Mouse (Mus musculus): Measurements from ENCODE around the gene Top2a. TPM values are rescaled to one million over a fixed set of nuclear protein-coding genes. Genes with fewer than 3 reads are reported as not detected.

The Top2a gene
- total RNA-seq, 4 experiments from 2014 or later: 3.1 to 8.3 (median 6.1) TPM

DNA sequence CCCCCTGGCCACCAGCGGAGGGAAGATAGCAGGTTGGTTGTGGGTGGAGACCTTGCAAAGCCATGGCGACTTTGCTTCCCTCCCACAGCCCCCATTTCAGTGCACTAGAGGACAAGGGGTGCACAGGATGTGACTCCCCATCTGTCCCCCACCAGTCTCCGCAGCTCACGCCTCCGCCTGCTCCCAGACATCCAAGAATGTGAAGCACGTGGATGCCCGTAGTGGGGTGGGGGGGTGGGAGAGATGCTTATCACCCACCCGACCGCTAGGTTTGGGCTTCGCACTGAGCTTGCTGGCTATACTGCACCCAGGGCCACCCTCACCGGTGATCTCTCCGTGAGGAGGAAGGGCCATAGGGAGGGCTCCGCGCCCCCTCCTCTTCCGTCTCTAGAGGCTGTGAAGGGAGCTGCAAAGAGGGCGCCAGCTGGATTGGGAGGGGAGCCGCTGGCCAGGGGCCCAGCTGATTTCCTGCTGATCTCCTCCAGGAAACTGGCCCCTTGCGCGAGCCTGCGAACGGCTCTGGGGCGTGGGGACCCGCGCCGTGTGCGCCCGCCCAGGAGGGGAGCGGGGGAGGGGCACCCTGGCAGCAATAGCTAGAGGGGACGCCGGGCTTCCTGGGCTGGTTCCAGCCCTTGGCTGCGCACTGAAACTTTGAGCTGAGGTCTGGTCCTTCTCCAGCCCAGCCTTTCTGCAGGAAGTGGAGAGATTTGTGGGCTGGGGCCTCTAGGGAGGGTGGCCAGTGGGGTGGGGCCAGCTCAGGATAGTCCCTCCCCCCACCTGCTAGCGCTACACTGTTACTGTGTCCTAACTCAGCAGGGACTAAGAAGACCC, 60.6 kb downstream of the Top2a start:
- peak; percentile 82 for DNase-seq

DNA sequence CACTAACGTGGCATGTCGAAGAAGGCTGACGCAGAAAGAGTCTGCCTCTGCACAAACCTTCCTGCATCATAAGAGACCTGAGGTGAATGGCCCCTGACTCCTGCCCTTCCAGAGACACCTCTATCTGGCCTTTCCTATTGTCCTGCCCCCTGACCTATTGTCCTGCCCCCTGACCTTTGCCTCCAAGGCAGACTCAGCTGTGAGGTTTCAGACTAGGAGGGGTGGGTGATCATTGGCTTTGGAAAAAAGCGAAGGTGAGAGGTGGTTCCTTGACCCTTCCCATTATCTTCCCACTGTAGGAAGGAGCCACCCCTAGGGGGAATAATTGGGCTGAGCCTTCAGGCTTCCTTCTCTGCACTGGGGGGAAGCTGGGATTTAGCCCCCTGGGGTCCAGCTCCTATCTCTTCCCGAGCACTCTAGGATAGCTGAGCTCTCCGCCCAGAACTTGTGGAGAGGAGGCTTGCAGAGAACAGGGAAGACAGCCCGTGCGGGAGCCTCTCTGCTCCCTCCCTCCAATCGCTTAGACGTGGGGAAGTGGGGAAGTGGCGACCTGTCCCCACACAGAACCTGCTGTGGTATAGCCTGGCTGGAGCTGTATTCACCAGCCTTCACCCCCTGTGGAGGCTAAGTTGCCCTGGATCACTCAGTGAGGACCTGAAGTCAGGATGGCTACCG, 61.4 kb downstream of the Top2a start:
- no peak for DNase-seq

DNA sequence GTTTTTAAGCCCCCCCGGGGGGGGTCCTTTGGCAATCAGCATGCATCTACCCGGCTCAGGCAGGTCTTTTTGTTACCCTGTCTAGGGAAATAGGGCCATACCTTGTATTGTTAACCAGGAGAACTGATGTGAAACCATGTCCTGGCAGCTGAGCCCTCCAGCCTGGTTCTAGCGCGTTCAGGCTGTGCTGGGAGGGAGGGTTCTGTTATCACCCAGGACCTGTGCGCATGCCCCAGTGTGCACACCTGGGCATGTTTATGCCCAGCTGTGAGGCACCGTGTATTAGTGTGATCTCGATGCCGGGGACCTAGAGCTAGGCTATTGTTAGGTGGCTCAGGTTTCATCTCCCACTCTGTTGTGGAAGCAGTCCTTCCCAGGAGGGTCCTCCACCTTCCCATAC, 62.2 kb downstream of the Top2a start:
- DNase-seq: no peak

DNA sequence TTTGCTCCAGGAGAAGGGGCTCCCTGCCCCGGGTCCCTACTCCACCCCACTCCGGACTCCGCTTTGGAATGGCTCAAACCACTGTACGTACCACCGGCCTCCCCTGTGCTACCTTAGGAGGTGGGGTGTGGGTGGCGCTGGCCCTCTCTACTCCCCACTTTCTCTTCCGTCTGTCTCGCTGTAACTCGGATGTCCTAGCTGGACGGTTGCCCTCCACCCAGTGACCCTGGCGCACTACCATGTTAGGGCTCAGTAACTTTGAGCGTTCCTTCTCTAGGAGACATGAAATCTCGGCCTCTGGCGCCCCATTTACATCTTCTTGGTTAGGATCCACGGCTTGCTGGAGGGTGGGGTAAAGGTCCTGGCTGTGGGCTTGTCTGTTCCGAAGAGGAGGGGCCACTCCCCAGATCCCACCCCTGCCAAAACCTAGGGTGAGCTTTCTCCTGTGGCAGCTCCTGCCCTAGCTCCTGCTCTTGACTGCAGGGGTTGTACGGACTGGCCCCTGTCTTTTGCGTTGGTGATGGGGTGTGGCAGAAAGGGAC, 62.9 kb downstream of the Top2a start:
- DNase-seq: peak; percentile 51

DNA sequence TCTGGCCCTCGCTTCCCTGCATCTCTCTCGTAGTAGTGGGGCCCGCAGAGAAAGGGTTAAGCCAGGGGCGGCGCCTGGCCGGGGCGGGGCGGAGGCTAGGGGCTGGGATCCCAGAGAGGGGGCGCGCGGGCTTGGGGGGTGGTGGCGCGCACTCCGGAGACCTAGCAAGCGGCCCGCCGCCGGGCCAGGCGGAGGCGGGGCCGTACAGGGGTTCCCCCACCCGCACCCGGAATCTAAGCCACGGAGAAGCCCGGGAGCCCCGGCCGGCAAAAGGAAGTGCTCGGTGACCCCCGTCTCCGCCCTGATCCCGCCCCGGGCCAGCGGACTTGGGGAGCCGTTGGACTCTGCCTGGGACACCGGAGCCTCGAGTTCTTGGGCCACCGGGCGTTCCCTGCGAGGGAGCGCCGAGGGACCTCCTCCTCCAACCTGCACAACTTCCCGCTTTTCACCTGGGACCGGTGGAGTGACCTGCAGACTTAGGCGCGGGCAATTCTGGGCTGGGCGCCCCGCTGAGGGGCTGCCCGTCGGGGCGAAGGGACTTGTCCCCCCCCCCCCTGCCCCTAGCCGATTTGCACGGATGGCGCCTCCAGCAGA, 63.6 kb downstream of the Top2a start:
- peak; percentile 71 for DNase-seq

DNA sequence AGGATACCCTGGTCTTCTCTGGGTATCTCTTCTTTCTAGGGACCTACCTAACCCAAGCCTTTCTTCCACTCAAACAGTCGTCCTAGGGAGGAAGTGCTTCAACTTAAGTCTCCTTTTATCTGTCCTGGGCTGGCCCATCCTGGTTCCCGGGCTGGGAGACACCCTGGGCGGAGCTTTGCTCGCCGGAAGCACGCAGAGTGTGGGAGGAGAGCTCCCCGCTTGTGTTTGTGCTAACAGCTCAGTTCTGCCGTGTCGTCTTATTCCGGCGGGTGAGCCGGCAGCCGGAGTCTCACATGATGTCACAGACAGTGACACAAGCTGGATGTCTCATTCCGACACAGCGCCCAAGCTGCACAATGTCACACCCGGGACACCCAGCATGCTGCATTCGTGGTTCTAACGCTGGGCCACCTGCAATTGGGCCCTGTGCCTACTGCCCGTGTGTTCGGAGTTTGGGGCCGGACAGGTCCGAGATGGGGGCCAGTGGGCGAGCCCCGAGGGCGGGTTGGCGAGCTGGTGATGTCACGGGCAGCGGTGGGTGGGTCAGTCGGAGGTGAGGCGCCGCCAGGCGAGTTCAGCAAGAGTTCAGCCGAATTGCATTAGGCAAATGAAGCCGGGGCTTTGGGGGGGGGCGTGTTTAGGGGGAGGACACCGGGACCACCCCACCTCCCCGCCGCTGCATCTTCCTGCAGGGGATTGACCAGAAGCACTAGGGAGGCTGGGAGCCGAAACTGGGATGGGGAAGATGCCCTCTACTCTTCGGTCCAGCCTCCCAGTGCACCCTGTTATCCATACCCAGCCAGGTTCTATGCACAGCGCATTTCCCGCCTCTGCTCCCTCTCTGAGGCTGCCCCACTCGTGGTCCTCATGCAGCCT, 64.3 kb downstream of the Top2a start:
- DNase-seq: peak; percentile 87

DNA sequence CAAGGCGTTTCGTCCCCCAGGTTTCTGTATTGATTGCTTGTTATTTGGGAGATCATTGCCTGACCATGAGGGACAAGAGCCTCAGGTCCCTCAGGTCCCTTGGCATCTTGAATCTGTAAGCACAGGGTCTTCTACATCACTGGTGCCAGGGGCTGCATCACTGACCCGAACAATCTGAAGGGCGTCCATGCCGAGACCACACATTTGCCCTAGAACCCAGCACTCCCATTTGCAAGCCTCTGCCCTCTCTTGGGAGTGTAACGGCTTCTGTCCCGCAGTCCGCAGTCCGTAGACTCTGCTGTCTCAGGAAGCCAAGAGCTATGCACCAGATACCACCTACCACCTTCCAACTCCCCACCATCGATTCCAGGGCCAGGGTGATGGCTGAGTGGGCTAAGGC, 67.6 kb downstream of the Top2a start:
- peak; percentile 20 for DNase-seq

DNA sequence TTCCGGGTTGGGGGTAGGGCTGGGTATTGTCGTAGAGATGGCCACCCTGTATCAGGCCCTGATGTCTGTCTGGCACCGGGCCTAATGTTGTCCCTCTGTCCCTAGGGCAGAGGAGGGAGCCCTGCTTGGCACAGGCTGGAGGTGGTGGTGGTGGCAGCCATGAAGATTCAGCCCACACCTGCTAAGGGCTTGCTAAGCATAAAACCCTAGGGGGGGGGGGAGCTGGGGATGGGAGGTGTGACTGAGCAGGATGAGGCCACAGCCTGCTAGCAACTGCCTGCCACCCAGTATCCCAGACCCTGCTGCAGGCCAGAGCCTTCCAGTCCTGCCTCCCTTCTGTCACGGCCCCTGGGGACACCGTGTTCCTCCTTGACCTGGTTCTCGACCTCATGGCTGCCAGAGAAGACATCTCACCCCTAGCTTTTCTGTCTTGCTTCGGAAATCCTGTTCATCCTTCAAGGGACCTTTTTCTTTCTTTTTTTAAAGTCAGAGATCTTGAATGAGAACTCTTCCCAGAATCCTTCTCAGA, 68.2 kb downstream of the Top2a start:
- DNase-seq: peak; percentile 39

DNA sequence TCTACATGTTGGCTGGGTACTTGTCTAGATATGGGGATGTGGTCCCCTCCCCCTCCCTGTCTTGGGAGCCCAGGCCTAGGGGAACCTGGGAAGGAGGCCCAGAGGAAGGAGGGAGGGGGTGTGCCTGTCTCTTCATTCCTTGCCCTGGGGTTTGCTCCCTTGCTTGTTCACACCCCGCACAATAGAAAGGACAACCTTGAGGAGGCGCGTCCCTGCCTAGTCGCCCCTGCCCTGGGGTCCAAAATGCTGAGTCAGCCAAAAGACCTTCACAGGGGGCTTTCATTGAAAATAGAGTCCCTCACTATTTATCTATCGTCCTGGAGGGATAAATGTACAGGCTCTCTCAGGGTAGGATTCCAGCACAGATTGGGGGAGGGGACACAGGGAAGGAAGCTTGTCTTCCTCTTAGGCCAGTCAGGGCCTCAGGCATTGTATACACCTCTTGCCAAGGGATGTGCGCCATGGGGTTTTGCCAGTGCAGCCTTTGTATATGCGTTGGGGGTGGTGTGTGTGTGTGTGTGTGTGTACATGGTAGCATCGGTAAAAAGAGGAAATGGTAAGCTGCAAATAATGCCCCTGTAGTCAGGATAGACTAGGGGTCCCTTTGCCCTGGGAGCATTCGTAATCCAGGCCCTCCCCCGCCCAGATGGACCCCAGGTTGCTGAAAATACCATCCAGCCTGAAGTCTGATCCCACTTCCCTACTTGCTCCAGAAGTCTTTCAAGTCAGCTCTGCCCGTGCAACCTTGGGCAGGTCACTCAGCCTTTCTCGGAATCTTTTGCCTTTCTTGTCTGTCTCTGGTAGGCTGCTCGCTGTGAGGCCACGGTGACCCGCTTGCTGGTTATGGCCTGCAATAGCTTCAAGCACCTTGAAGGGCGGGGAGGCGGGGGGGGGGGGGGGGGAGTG, 68.9 kb downstream of the Top2a start:
- no peak for DNase-seq

DNA sequence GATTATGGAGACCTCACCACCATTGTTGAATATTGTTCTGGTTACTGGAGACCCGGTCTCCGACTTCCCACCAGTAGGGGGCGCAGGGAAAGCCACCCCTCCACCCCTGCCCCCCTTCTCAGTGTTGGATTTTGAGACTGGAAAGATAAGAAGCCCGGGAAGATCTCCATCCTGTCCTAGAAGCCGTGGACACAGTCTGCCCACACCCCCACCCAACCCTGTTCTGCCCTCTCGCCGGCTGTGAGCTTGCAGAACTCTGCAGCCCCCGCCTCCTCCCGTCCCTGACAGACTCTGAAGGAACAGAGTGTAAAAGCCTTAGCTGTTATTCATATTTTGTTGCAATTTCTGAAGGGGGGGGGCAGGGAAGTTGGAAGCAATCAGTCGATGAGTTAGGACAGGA, 69.6 kb downstream of the Top2a start:
- no peak for DNase-seq

DNA sequence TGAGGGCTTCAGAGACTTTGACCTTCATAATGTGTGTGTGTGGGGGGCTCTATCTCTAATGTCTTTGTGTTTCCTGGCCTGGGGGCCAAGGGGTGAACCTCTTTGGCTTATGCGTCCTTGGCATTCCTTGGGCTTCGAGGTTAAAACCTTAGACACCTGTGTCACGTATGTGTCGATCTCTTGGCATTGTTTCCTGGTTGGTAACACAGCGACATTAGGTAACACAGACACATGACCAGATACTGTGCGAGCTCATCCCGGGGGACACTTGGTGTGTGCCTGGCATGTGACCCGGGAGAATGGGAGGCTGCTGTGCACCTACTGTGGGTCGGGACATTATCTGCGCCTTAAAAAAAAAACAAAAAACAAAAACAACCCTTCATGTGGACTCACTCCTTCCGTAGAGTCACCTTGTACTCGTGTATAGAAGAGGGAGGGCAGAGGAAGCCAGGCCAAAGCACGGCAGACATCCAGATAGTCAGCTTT, 70.1 kb downstream of the Top2a start:
- DNase-seq: no peak

DNA sequence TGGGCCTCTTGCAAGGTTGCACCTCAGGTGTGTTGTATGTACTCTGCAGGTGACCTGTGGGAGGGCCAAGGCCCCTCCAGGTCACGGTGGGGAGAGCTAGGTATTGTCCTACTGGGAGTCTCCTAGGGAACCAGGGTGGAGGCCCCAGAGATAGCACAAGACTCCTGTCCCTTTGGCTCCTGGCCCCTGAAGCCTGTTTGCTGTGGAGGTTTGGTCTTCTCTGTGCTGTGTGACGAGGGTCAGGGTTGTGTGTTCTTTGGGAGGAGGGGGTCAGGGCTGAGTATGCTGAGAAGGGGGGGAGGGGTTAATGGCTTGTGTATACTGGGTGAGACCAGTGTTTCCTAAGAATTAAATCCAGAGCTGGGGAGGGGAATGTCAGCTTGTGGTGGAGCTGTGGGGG, 70.6 kb downstream of the Top2a start:
- DNase-seq: no peak

DNA sequence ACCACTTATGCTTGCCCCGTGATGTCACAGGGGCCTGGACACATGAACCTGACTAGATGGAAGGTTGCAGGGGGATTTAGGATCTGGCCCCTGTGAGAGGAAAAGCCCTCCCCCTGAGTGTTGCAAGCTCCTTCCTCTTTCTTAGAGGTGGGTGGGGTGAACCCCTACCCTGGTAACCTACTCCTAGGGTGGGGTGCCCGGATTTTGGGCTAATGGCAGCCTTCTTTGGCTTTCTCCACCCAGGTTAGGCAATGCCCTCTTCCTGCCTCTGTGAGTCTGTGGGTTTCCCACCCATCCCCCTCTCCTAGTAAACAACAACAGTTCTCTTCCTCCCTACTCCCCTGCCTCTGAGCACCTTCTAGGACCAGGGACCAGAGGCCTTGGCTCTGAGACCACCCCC, 71.3 kb downstream of the Top2a start:
- DNase-seq: no peak

DNA sequence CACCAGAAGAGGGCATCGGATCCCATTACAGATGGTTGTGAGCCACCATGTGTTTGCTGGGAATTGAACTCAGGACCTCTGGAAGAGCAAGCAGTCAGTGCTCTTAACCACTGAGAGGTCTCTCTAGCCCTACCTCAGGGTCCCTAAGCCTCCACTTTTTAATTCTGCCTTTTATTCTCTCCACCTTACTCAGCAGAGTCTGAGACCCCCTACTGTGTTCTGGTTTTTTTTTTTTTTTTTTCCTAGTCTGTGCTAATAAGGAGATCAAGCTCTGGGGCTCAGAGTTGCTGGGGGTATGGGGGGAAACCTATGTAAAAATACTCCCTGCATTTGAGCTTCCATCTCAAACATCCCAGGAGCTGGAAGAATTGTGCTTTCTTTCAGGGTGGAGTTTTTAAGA, 71.9 kb downstream of the Top2a start:
- DNase-seq: no peak

DNA sequence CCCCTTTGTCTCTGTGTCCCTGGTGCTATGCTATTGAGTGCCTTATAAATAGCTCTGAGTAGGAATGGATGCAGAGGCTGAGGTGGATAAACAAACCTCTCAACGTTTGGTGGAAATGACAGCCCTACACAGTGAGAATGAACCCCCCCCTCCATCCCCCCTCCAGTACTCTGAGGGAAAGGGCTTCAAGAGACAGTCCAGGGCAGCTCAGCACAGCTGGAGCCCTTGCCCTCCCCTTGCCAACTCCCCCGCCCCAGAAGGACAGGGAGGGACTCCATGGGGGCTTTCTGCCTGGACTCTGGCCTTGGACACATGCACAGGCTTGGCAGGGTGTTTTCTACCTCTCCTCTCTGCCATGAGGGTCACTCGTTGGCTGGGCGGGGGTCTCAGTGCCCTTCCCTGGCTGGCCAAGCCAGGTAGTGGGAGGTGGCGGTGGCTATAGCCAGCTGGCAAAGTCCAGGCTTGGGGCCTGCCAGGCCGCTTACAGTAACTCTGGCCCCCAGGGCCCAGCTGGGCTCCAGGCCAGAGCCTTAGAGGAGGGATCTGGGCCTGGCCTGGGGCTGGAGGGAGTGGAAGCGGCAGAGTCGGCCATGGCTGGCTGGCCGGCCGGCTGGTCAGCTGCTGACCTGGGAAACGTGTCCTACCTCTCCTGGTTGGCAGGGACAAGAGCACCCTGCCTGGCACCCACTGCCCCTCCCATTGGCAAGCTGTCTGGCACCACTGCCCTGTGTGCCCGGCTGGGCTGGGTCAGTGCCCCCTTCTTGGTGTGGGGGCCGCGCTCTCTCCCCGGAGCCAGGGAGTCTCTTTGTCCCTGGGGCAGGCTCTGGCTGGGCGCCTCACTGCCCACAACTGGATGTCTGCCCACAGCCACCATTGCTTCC, 72.7 kb downstream of the Top2a start:
- DNase-seq: peak; percentile 78

DNA sequence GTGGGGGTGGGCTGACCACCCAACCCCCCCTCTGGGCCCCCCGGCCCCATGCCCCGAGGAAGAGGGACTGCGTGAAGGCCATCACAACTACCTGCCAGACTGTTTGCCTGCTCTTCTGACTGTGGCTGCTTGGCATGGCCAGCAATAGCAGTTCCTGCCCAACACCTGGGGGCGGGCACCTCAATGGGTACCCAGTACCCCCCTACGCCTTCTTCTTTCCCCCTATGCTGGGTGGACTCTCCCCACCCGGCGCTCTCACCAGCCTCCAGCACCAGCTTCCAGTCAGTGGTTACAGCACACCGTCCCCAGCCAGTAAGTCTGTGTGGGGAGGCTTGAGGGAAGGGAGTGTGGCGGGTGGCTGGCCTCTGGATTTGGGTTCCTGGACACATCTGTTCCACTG, 73.5 kb downstream of the Top2a start:
- DNase-seq: no peak

DNA sequence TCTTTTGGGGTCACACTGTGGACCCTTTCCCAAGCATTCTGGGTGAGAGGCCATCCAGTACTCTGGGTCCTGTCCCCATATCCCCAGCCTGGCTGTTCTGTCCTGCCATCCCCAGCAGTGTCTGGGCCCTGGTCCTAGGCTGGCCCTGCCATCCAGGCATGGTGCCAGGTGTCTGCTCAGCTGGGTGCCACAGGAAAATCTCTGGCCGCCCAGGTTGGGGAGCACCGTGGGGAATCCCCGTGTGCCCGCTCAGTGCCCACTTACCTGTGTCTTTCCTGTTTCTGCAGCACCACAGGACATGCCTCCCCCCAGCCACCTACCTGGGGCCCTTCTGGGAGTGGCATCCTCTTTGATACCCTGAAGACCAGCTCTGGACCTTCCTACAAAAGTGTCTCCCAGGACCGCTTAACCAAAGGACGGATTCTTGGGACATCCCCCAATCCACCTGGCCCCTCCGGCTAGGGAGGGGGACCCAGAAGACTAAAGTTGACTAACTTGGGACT, 74.0 kb downstream of the Top2a start:
- DNase-seq: no peak

DNA sequence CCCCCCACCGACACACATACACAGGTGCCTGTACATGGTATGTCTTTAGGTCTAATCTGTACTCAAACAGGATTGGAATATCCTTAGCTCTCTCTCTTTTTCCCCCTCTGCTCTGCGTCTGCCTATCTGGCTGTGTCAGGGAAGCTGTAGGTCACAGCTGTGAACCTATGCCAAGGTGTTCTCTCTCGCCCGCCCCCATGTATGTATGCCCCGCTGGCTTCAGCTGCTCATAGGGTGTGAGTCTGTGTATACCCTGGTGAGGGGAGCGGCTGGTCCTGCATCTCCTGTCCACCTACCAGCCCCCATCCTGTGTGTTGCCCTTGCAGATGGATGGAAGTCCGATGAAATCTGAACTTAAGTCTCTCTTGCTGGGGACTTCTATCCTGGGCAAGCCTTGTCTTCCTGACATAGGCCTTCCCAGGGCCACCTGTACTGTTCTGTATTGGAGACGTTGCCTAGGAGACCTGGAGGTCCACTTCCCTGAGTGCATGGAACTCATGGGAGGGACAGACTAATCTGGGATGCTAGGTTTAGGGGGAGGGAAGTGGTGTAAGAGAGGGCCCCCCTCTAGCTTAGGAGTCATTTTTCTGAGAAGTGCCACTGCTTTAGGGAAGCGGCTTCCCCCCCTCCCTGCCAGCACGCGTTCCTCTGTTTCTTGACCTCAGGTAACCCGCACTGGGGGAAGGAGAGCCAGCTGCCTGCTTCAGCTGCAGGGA, 74.6 kb downstream of the Top2a start:
- no peak for DNase-seq

Data from adrenal gland, adult 8-10 months (tissue).